Mouse (Mus musculus) kidney, embryonic 14.5 days (tissue): ENCODE results near the gene Gm7694. TPM values are rescaled to one million over a fixed set of nuclear protein-coding genes. Genes with fewer than 3 reads are reported as not detected.

Experiments
- ATAC-seq: fragments of 200-750 bp; cut with Nextera tagmentation; 2 replicates; pipeline ENCODE4 v1.8.0; 2017; ENCODE audit warnings: moderate number of reproducible peaks, mild to moderate bottlenecking, moderate TSS enrichment, moderate library complexity; ENCODE audit not compliant: low FRiP score, low TSS enrichment
- H3K27ac ChIP-seq: fragments of 300-500 bp; sonication (generic); 2 replicates; pipeline ENCODE4 v1.5.1; 2014; ENCODE audit warnings: low read depth, mild to moderate bottlenecking, low read length, moderate library complexity, mixed read lengths
- H3K27me3 ChIP-seq: fragments of 300-500 bp; sonication (generic); 2 replicates; pipeline ENCODE4 v1.6.1; 2014; ENCODE audit warnings: mild to moderate bottlenecking, low read length; ENCODE audit not compliant: control insufficient read depth, insufficient read depth
- H3K36me3 ChIP-seq: fragments of 300-500 bp; sonication (generic); 2 replicates; pipeline ENCODE4 v1.6.1; 2014; ENCODE audit warnings: low read length, mixed read lengths; ENCODE audit not compliant: control insufficient read depth, insufficient read depth
- H3K4me1 ChIP-seq: fragments of 300-500 bp; sonication (generic); 2 replicates; pipeline ENCODE4 v1.6.1; 2014; ENCODE audit warnings: low read length, mixed read lengths; ENCODE audit not compliant: control insufficient read depth, insufficient read depth
- H3K4me2 ChIP-seq: fragments of 300-500 bp; sonication (generic); replicated peaks from 2 replicates; pipeline ENCODE4 v1.6.1; 2014; ENCODE audit warnings: low read depth, mild to moderate bottlenecking, low read length
- H3K4me3 ChIP-seq: fragments of 300-500 bp; sonication (generic); 2 replicates; pipeline ENCODE4 v1.5.1; 2014; ENCODE audit warnings: mild to moderate bottlenecking, low read length
- H3K9ac ChIP-seq: fragments of 300-500 bp; sonication (generic); 2 replicates; pipeline ENCODE4 v1.6.1; 2014; ENCODE audit warnings: low read depth, mild to moderate bottlenecking, low read length, moderate library complexity
- H3K9me3 ChIP-seq: fragments of 300-500 bp; sonication (generic); 2 replicates; pipeline ENCODE4 v1.6.1; 2016; ENCODE audit warnings: low read length; ENCODE audit not compliant: control insufficient read depth
- WGBS: fragments of 180-500 bp; shearing (Covaris S2); extraction: QIAGEN DNeasy Blood & Tissue Kit; methylation state at CpG from one replicate; pipeline ENCODE4 v1.1.7; 2014; 5-methylcytosine and 5-hydroxymethylcytosine counted together
- polyA plus RNA-seq: library from polyadenylated mRNA; unstranded; fragments of >200 nt; fragmentation: Nextera tagmentation; extraction: Ambion mirVana; gene quantifications from 2 replicates; pipeline ENCODE4 v1.2.1, GENCODE M21; 2014

Gene Gm7694
- polyA plus RNA-seq, 1 experiment from 2014 or later: 6.0 TPM

GRCm38 (mm10) chr1:170301686-170302085 is 4.4 kb downstream of the Gm7694 start:
- no peaks in the 10 kb centered on the region for H3K27me3 ChIP-seq
- ATAC-seq: no peak
- no peak overlapping the region for H3K4me2 ChIP-seq
- no peak overlapping the region for H3K4me3 ChIP-seq
- H3K4me1 ChIP-seq: no peaks in the 10 kb centered on the region
- H3K9ac ChIP-seq: no peak overlapping the region
- no peaks in the 10 kb centered on the region for H3K36me3 ChIP-seq
- no peak overlapping the region for H3K27ac ChIP-seq
- 91% methylated on average over 9 of the region's 9 CpGs for WGBS
- H3K9me3 ChIP-seq: no peaks in the 10 kb centered on the region

GRCm38 (mm10) chr1:170299496-170299895 is 6.6 kb downstream of the Gm7694 start:
- no peaks in the 10 kb centered on the region for H3K36me3 ChIP-seq
- peak; percentile 69; the same call in 1 of the 2 replicates for ATAC-seq
- H3K4me1 ChIP-seq: no peaks in the 10 kb centered on the region
- H3K4me3 ChIP-seq: no peak overlapping the region
- H3K4me2 ChIP-seq: no peak overlapping the region
- no peak overlapping the region for H3K9ac ChIP-seq
- WGBS: 35% methylated on average over 4 of the region's 4 CpGs
- H3K27ac ChIP-seq: no peak overlapping the region
- no peaks in the 10 kb centered on the region for H3K9me3 ChIP-seq
- no peaks in the 10 kb centered on the region for H3K27me3 ChIP-seq

- Histone ChIP-seq H3K9me3 (peaks cover under 1% of the 10 kb centered on the region; the same call in 1 of the 2 replicates), H3K27ac (no peak overlapping the region), H3K4me3 (no peak overlapping the region), H3K4me2 (no peak overlapping the region), H3K27me3 (no peaks in the 10 kb centered on the region), H3K36me3 (no peaks in the 10 kb centered on the region), H3K4me1 (no peaks in the 10 kb centered on the region), H3K9ac (no peak overlapping the region)
- 86% methylated on average over 15 of the region's 15 CpGs for WGBS
- ATAC-seq: no peak
Measured at GRCm38 (mm10) chr1:170294786-170295570, 11.2 kb downstream of the Gm7694 start.

- no peak overlapping the region for H3K4me3 ChIP-seq
- 78% methylated on average over 5 of the region's 5 CpGs for WGBS
- H3K27me3 ChIP-seq: no peaks in the 10 kb centered on the region
- ATAC-seq: no peak
- no peak overlapping the region for H3K4me2 ChIP-seq
- peaks cover 3% of the 10 kb centered on the region; the same call in 1 of the 2 replicates for H3K9me3 ChIP-seq
- no peak overlapping the region for H3K9ac ChIP-seq
- no peaks in the 10 kb centered on the region for H3K36me3 ChIP-seq
- H3K27ac ChIP-seq: no peak overlapping the region
- H3K4me1 ChIP-seq: no peaks in the 10 kb centered on the region
Measured at GRCm38 (mm10) chr1:170293257-170293656, 12.9 kb downstream of the Gm7694 start.

GRCm38 (mm10) chr1:170292239-170292951 is 13.7 kb downstream of the Gm7694 start:
- Histone ChIP-seq H3K4me2 (no peak overlapping the region), H3K36me3 (no peaks in the 10 kb centered on the region), H3K27ac (no peak overlapping the region), H3K9me3 (peaks cover 3% of the 10 kb centered on the region; the same call in 1 of the 2 replicates), H3K9ac (no peak overlapping the region), H3K4me1 (no peaks in the 10 kb centered on the region), H3K4me3 (no peak overlapping the region), H3K27me3 (no peaks in the 10 kb centered on the region)
- no peak for ATAC-seq
- WGBS: 45% methylated on average over 9 of the region's 9 CpGs

- H3K36me3 ChIP-seq: no peaks in the 10 kb centered on the region
- no peak overlapping the region for H3K4me2 ChIP-seq
- H3K9ac ChIP-seq: no peak overlapping the region
- no peaks in the 10 kb centered on the region for H3K9me3 ChIP-seq
- H3K27ac ChIP-seq: no peak overlapping the region
- no peak for ATAC-seq
- H3K4me3 ChIP-seq: no peak overlapping the region
- no peaks in the 10 kb centered on the region for H3K27me3 ChIP-seq
- 77% methylated on average over 4 of the region's 4 CpGs for WGBS
- no peaks in the 10 kb centered on the region for H3K4me1 ChIP-seq
Measured at GRCm38 (mm10) chr1:170282415-170283129, 23.6 kb downstream of the Gm7694 start.

GRCm38 (mm10) chr1:170277016-170277415 is 29.1 kb downstream of the Gm7694 start, which contains the start of gene Sh2d1b1:
TSS of gene Sh2d1b1 (plus strand) at chr1:170277320.
- H3K36me3 ChIP-seq: no peaks in the 10 kb centered on the region
- H3K4me2 ChIP-seq: no peak within 1 kb of the TSS
- H3K4me3 ChIP-seq: no peak within 1 kb of the TSS
- no peaks in the 10 kb centered on the region for H3K4me1 ChIP-seq
- H3K27me3 ChIP-seq: no peaks in the 10 kb centered on the region
- H3K9me3 ChIP-seq: peaks cover 2% of the 10 kb centered on the region; the same call in 1 of the 2 replicates
- no peak for ATAC-seq
- no peak within 1 kb of the TSS for H3K9ac ChIP-seq
- 80% methylated on average over 2 of the region's 3 CpGs for WGBS
- no peak within 1 kb of the TSS for H3K27ac ChIP-seq

GRCm38 (mm10) chr1:170273252-170273651 is 32.9 kb downstream of the Gm7694 start:
- H3K36me3 ChIP-seq: no peaks in the 10 kb centered on the region
- H3K4me1 ChIP-seq: no peaks in the 10 kb centered on the region
- no peak for ATAC-seq
- H3K27me3 ChIP-seq: no peaks in the 10 kb centered on the region
- no peak overlapping the region for H3K4me2 ChIP-seq
- H3K27ac ChIP-seq: no peak overlapping the region
- H3K9me3 ChIP-seq: peaks cover 2% of the 10 kb centered on the region; the same call in 1 of the 2 replicates
- no peak overlapping the region for H3K4me3 ChIP-seq
- H3K9ac ChIP-seq: no peak overlapping the region
